Mouse (Mus musculus) urinary bladder, postnatal 14 days (tissue): ENCODE data around the gene 5330417C22Rik.

ENCODE experiments used
- DNase-seq: peaks from one replicate; pipeline ENCODE4 v3.0.0; 2021; ENCODE audit warnings: low spot score

The 5330417C22Rik gene

DNA sequence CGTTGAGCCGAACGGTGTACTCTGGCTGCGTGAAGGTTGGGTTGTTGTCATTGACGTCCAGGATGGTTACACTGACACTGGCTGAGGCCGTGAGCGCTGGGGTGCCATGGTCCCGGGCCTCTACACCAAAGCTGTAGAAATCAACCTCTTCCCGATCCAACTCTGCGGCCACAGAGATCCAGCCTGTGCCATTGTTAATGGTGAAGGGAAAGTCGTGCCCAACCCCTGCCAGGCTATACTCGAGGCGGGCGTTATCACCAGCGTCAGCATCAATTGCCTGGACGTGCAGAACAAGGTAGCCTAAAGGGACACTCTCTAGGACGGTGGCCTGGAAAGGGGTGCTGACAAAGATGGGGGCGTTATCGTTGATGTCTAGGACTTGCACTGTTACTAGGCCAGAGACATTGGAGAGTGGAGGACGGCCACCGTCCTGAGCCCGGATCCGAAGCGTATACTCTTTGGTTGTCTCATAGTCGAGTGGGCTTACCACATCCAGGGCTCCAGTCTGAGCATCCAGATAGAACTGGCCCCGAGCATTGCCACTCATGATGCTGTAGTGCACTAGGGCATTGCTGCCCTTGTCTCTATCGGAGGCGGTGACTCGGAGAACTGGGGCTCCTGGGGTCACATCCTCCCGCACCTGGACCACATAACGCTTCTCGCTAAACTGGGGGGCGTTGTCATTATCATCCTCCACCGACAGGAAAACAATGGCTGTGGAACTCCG is 122.5 kb downstream of the 5330417C22Rik start:
- DNase-seq: no peak

DNA sequence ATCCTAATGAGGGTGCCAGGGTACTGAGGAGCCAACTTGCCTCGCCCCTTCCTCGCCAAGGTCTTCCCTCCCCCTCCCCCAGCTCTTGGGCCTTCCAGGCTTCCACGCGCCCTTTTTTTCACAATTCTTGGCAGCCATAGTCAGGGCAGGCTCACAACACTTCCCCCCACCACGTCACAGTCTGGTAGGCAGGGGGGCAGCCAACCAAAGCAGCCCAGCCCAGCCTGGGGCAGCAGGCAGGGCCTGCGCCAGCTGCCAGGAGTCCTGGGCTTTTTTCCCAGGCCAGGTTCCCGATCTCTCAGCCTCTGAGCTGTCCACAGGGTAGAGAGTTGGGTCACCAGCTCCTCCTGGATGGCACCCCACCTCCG is 124.6 kb downstream of the 5330417C22Rik start:
- DNase-seq: peak; percentile 28

DNA sequence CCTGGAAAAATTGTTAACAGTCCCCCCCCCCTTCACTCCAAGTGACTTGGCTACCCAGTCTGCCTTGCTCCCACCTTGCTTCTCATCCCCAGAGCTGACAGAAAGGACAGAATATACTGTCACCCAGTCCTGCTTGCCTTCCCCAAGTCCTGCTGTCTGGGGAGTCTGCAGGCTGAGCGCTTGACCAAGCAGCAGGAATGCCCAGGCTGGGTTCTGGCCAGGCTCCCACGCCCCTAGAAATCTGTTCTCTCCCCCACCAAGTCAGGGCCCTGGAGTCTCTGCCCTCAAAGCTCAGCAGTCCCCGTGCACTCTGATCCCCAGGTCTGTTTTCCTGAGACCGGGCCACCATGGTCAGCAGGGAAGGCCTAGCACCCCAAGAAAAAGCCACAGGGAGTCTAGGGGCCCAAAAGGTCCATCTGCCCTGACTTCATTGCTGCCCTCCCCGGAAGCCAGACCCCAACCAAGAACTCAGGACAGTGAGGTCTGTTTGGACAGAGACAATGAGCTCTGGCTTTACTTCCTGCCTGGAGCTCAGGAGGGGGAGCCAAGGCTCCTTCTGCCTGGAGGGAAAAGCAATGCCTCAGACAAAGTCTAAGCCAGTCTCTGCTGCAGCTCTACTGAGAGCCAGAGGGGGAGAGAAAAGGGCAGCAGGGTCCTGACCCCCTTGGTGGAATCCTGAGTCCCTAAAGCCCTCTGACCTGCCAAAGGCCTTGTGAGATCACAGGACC is 125.1 kb downstream of the 5330417C22Rik start:
- DNase-seq: no peak

DNA sequence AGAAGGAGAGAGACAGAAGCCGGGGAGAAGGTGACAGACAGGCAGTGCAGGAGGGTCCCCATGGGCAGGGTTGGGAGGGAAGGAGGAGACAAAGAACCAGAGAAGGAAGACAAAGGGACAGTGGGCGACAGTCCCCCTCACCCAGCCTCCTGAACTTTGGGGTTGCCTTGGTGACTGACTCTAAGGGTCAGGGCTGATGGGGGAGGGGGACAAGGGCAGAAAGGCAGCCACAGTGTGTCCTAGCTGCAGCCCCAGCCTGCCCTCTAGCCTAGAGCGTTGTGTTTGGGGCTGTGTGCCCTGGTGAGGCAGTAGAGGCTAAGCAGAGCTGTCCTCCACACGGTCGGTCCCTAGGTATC is 126.0 kb downstream of the 5330417C22Rik start:
- no peak for DNase-seq

DNA sequence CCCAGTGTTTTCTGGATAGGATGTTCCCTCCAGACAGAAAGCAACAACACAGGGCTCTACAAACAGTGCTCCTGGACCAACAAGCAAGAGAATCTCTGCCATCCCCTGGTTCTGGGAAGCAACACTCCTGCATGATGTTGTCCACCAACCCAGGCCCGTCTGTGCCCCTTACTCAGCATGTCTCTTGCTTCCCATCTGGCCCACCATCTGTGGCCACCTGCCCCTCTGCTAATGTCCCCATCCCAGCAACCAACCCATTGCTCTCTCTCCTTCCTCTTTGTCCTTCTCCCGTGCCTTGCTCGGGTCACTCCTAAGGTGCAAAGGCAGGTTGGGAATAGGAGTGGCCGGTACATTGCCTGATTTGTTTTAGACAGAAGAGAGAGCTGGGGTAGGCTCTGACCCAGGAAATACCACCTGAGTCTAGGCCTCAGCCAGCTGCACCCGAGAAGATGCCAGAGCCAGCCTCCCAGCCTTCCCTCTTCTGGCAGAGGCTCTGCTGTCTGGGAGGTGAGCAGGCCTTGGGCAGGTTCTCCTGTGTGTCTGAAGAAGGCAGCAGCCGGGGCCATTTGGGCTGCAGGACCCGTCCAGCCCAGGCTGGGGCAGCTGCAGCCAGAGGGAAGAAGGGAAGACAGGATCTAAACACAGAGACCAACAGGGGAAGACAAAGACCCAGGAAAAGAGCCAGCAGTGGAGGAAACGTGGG is 126.5 kb downstream of the 5330417C22Rik start:
- DNase-seq: no peak

DNA sequence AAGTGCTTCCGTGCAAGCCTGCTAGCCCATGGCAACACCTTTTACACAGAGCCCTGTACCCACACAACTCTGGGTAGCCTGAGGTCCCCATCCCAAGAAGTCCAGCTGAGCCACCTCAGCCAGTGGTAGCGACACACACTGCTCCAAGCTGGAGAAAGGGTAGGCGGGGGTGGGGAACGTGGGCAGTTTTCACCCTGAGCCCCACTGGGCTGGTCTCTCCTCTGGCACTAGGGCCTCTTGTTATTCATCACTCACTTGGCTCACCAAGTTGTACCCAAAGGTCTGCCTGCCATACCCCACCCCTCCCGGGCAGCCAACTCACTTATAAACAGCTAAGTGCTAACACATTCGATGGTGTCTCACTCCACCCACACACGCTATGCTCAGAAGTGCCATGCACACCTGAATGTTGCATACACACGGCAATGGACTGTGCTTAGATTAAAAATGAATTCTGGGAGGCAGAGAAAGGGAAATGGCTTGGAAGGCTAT is 127.8 kb downstream of the 5330417C22Rik start:
- no peak for DNase-seq

DNA sequence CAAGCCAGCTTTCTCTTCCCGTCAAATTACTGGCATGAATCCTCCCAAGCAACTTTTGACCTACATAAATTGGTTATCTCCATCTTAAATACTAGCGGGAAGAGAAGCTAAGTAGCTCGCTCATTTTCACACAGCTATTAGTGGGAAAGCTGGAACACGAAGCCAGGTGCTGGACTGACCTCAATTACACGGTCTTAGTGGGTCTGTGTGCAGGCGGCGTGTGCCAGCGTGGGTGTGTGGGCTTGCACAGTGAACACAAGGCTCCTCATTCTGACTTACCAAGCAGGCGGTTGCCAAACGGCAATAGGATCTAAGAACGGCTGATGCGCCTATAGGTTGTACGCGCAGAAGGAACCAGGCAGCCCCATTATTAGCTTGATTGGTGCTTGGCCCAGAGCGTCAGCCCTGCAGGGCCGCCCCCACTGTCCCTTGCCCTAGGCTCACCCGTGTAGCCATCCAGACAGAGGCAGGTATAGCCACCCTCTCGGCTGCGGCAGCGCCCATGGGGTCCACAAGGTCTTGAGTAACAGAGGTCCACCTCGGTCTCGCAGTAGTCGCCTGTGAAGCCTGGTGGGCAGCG is 129.9 kb downstream of the 5330417C22Rik start:
- no peak for DNase-seq
